Mouse (Mus musculus): ENCODE data around the gene Vmn2r54.
"Not testable (repeated sequence)": the region's sequence is repeated elsewhere in the genome, so short reads cannot be mapped to it uniquely, and the experiment has no call there.

Gene Vmn2r54

DNA sequence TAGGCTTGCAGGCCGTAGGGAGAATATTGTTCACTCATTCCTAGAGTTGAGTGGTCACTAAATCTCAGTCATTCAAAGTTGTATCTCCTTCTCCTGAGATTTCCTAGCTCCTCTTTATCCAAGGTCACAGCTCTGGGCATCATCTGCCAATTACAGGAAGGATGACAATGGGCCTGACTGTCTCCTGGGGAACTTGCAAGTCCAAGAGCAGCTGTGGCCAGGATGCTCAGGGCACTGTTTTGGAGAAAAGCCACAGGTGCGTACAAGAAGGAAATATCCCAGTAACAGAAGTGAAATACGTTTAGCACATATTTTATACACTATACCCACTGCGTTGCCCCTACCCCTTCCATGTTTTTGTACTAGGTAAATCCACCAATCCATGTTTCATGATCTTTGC is at the start of gene Vmn2r54:
Vmn2r54 (minus strand) TSS at position 101 of the 400 bp plus-strand sequence.
- DNase-seq (ENCODE audit: low read depth) = not testable (repeated sequence)

DNA sequence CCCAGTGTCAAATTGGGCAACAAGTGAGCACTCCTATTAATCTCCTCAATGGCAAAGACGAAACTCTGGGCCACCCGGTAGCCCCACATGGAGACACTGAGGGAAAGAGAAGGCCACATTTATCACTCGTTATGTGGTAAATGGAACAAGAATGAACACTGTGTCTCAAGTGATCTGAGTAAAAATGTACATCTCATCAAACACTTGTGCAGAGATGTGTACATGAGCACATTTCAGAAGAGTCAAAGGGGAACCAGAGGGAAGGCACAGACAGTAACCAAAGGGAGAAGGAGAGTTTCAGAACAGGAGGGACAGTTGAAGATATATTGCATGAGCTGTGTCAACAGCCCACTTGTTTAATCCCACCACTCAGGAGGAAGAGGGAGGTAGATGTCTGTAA is 44.8 kb upstream of the Vmn2r54 start, which contains the start of gene Vmn2r55:
Vmn2r55 (minus strand) TSS at position 101 of the 400 bp plus-strand sequence.
- not testable (repeated sequence) for DNase-seq (ENCODE audit: low read depth)

DNA sequence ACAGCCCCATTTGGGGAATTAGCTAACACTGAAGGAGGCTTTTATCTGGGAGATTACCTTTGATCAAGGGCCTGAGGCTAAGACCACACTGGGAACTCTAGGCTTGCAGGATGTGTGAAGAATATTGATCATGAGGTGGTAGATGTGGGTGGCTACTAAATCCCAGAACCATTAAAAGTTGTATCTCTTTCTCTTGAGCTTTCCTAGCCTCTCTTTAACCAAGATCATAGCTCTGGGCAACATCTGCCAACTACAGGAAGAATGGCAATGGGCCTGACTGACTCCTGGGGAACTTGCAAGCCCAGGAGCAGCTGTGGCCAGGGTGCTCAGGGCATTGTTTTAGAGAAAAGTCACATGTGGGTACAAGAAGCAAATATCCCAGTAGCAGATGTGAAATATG is 31.4 kb downstream of the Vmn2r54 start, which contains the start of gene Vmn2r53:
Vmn2r53 (minus strand) TSS at position 101 of the 400 bp plus-strand sequence.
- DNase-seq (ENCODE audit: low read depth) = no peak

Measured in fibroblast of lung, adult 2 months (primary cell).